Mouse (Mus musculus): ENCODE data around the gene Cttnbp2nl. TPM values are rescaled to one million over a fixed set of nuclear protein-coding genes. Genes with fewer than 3 reads are reported as not detected.

The Cttnbp2nl gene
- polyA plus RNA-seq, 1 experiment from 2014 or later: 62.6 TPM

- no peak overlapping the region for H3K4me3 ChIP-seq (replicated peaks; ENCODE audit: low read length)
- H3K4me1 ChIP-seq (replicated peaks; ENCODE audit: control insufficient read depth, insufficient read depth, low read length): peaks cover 26% of the 10 kb centered on the region
- H3K9me3 ChIP-seq (ENCODE audit: control insufficient read depth, low read length): no peaks in the 10 kb centered on the region
- H3K27ac ChIP-seq (ENCODE audit: low read length): no peak overlapping the region
- peaks cover 50% of the 10 kb centered on the region for H3K27me3 ChIP-seq (replicated peaks; ENCODE audit: control insufficient read depth, insufficient read depth, low read length)
- WGBS: 32% methylated on average over 13 of the region's 13 CpGs
- no peak for ATAC-seq
- no peaks in the 10 kb centered on the region for H3K36me3 ChIP-seq (ENCODE audit: control insufficient read depth, insufficient read depth)
- no peak overlapping the region for H3K9ac ChIP-seq (replicated peaks; ENCODE audit: low read depth, low read length)
- no peak overlapping the region for H3K4me2 ChIP-seq (ENCODE audit: low read length)
Observed at GRCm38 (mm10) chr3:104963331-104964276, 89.3 kb downstream of the Cttnbp2nl start.

GRCm38 (mm10) chr3:104962866-104963265, 90.1 kb downstream of the Cttnbp2nl start:
- H3K4me3 ChIP-seq (replicated peaks; ENCODE audit: low read length): no peak overlapping the region
- H3K27me3 ChIP-seq (replicated peaks; ENCODE audit: control insufficient read depth, insufficient read depth, low read length): peaks cover 52% of the 10 kb centered on the region
- peaks cover 24% of the 10 kb centered on the region for H3K4me1 ChIP-seq (replicated peaks; ENCODE audit: control insufficient read depth, insufficient read depth, low read length)
- no peak overlapping the region for H3K27ac ChIP-seq (ENCODE audit: low read length)
- no peak overlapping the region for H3K9ac ChIP-seq (replicated peaks; ENCODE audit: low read depth, low read length)
- no peaks in the 10 kb centered on the region for H3K9me3 ChIP-seq (ENCODE audit: control insufficient read depth, low read length)
- WGBS: 6% methylated on average over 5 of the region's 5 CpGs
- H3K36me3 ChIP-seq (ENCODE audit: control insufficient read depth, insufficient read depth): no peaks in the 10 kb centered on the region
- H3K4me2 ChIP-seq (ENCODE audit: low read length): no peak overlapping the region
- ATAC-seq: no peak

- H3K36me3 ChIP-seq (ENCODE audit: control insufficient read depth, insufficient read depth): no peaks in the 10 kb centered on the region
- WGBS: under 1% methylated on average over 31 of the region's 31 CpGs
- H3K4me3 ChIP-seq (replicated peaks; ENCODE audit: low read length): peak overlapping the region; percentile 56
- H3K9ac ChIP-seq (replicated peaks; ENCODE audit: low read depth, low read length): no peak overlapping the region
- H3K27me3 ChIP-seq (replicated peaks; ENCODE audit: control insufficient read depth, insufficient read depth, low read length): peaks cover 52% of the 10 kb centered on the region
- H3K9me3 ChIP-seq (ENCODE audit: control insufficient read depth, low read length): no peaks in the 10 kb centered on the region
- H3K4me1 ChIP-seq (replicated peaks; ENCODE audit: control insufficient read depth, insufficient read depth, low read length): peaks cover 20% of the 10 kb centered on the region
- no peak overlapping the region for H3K27ac ChIP-seq (ENCODE audit: low read length)
- peak overlapping the region; percentile 66 for H3K4me2 ChIP-seq (ENCODE audit: low read length)
- 0 out of 2 replicates have a peak, but pooled peaks have one; percentile 1 for ATAC-seq
Observed at GRCm38 (mm10) chr3:104962141-104962611, 90.8 kb downstream of the Cttnbp2nl start.

- Histone ChIP-seq H3K9ac (replicated peaks; ENCODE audit: low read depth, low read length) (peak within 1 kb of the TSS; percentile 55), H3K4me1 (replicated peaks; ENCODE audit: control insufficient read depth, insufficient read depth, low read length) (peaks cover 20% of the 10 kb centered on the region), H3K36me3 (ENCODE audit: control insufficient read depth, insufficient read depth) (no peaks in the 10 kb centered on the region), H3K4me2 (ENCODE audit: low read length) (peak within 1 kb of the TSS; percentile 66), H3K4me3 (replicated peaks; ENCODE audit: low read length) (peak within 1 kb of the TSS; percentile 56), H3K27ac (ENCODE audit: low read length) (no peak within 1 kb of the TSS), H3K9me3 (ENCODE audit: control insufficient read depth, low read length) (no peaks in the 10 kb centered on the region), H3K27me3 (replicated peaks; ENCODE audit: control insufficient read depth, insufficient read depth, low read length) (peaks cover 52% of the 10 kb centered on the region)
- peak; percentile 61 for ATAC-seq
- WGBS: under 1% methylated on average over 60 of the region's 87 CpGs
Observed at GRCm38 (mm10) chr3:104961066-104962059, 91.6 kb downstream of the Cttnbp2nl start, which contains the start of gene Wnt2b. Gene Wnt2b (minus strand): TSS chr3:104961921.

- Histone ChIP-seq H3K4me3 (replicated peaks; ENCODE audit: low read length) (no peak overlapping the region), H3K4me1 (replicated peaks; ENCODE audit: control insufficient read depth, insufficient read depth, low read length) (peaks cover 20% of the 10 kb centered on the region), H3K4me2 (ENCODE audit: low read length) (no peak overlapping the region), H3K9me3 (ENCODE audit: control insufficient read depth, low read length) (no peaks in the 10 kb centered on the region), H3K36me3 (ENCODE audit: control insufficient read depth, insufficient read depth) (no peaks in the 10 kb centered on the region), H3K27ac (ENCODE audit: low read length) (no peak overlapping the region), H3K27me3 (replicated peaks; ENCODE audit: control insufficient read depth, insufficient read depth, low read length) (peaks cover 52% of the 10 kb centered on the region), H3K9ac (replicated peaks; ENCODE audit: low read depth, low read length) (no peak overlapping the region)
- WGBS: 7% methylated on average over 19 of the region's 19 CpGs
- no peak for ATAC-seq
Observed at GRCm38 (mm10) chr3:104960026-104961000, 92.6 kb downstream of the Cttnbp2nl start.

GRCm38 (mm10) chr3:104956131-104956581, 96.8 kb downstream of the Cttnbp2nl start:
- Histone ChIP-seq H3K9me3 (ENCODE audit: control insufficient read depth, low read length) (no peaks in the 10 kb centered on the region), H3K36me3 (ENCODE audit: control insufficient read depth, insufficient read depth) (peaks cover 5% of the 10 kb centered on the region; the same call in 1 of the 2 replicates), H3K4me3 (replicated peaks; ENCODE audit: low read length) (no peak overlapping the region), H3K27ac (ENCODE audit: low read length) (no peak overlapping the region), H3K4me1 (replicated peaks; ENCODE audit: control insufficient read depth, insufficient read depth, low read length) (peaks cover 3% of the 10 kb centered on the region), H3K4me2 (ENCODE audit: low read length) (no peak overlapping the region), H3K9ac (replicated peaks; ENCODE audit: low read depth, low read length) (no peak overlapping the region), H3K27me3 (replicated peaks; ENCODE audit: control insufficient read depth, insufficient read depth, low read length) (peaks cover 24% of the 10 kb centered on the region)
- whole genome bisulfite sequencing: 85% methylated on average over 6 of the region's 6 CpGs
- no peak for ATAC-seq

GRCm38 (mm10) chr3:104954551-104954950, 98.4 kb downstream of the Cttnbp2nl start:
- H3K36me3 ChIP-seq (ENCODE audit: control insufficient read depth, insufficient read depth): peaks cover 6% of the 10 kb centered on the region; the same call in 1 of the 2 replicates
- no peak for ATAC-seq

GRCm38 (mm10) chr3:104954137-104954536, 98.8 kb downstream of the Cttnbp2nl start:
- Histone ChIP-seq H3K9ac (replicated peaks; ENCODE audit: low read depth, low read length) (no peak overlapping the region), H3K4me2 (ENCODE audit: low read length) (no peak overlapping the region), H3K9me3 (ENCODE audit: control insufficient read depth, low read length) (no peaks in the 10 kb centered on the region), H3K4me3 (replicated peaks; ENCODE audit: low read length) (no peak overlapping the region), H3K4me1 (replicated peaks; ENCODE audit: control insufficient read depth, insufficient read depth, low read length) (no peaks in the 10 kb centered on the region), H3K27ac (ENCODE audit: low read length) (no peak overlapping the region), H3K27me3 (replicated peaks; ENCODE audit: control insufficient read depth, insufficient read depth, low read length) (peaks cover 7% of the 10 kb centered on the region), H3K36me3 (ENCODE audit: control insufficient read depth, insufficient read depth) (peaks cover 6% of the 10 kb centered on the region; the same call in 1 of the 2 replicates)
- 98% methylated on average over 3 of the region's 3 CpGs for WGBS
- ATAC-seq: no peak

More at GRCm38 (mm10) chr3:104954551-104954950, 98.4 kb downstream of the Cttnbp2nl start:
- H3K4me3 ChIP-seq (replicated peaks; ENCODE audit: low read length): no peak overlapping the region
- 98% methylated on average over 15 of the region's 15 CpGs for WGBS
- H3K4me2 ChIP-seq (ENCODE audit: low read length): no peak overlapping the region
- H3K9me3 ChIP-seq (ENCODE audit: control insufficient read depth, low read length): no peaks in the 10 kb centered on the region
- no peak overlapping the region for H3K27ac ChIP-seq (ENCODE audit: low read length)
- H3K9ac ChIP-seq (replicated peaks; ENCODE audit: low read depth, low read length): no peak overlapping the region
- no peaks in the 10 kb centered on the region for H3K4me1 ChIP-seq (replicated peaks; ENCODE audit: control insufficient read depth, insufficient read depth, low read length)
- H3K27me3 ChIP-seq (replicated peaks; ENCODE audit: control insufficient read depth, insufficient read depth, low read length): peaks cover 9% of the 10 kb centered on the region
